Mouse (Mus musculus): ENCODE measurements around the gene St3gal4.

GRCm38 (mm10) chr9:35007697-35008341, 111.2 kb downstream of the St3gal4 start:
- TF ChIP-seq CTCF (IDR thresholded peaks at IDR 0.05; ENCODE audit: insufficient read depth, low read length) (no peak), POLR2A (IDR thresholded peaks at IDR 0.05; ENCODE audit: borderline replicate concordance, extremely low read depth, low read depth, low read length) (no peak)

Data from lung, adult 2 months (tissue).